Mouse (Mus musculus): ENCODE results near the gene Isy1. TPM values are rescaled to one million over a fixed set of nuclear protein-coding genes. Genes with fewer than 3 reads are reported as not detected.

The Isy1 gene
- polyA plus RNA-seq, 1 experiment from 2014 or later, result 21.4 TPM

DNA sequence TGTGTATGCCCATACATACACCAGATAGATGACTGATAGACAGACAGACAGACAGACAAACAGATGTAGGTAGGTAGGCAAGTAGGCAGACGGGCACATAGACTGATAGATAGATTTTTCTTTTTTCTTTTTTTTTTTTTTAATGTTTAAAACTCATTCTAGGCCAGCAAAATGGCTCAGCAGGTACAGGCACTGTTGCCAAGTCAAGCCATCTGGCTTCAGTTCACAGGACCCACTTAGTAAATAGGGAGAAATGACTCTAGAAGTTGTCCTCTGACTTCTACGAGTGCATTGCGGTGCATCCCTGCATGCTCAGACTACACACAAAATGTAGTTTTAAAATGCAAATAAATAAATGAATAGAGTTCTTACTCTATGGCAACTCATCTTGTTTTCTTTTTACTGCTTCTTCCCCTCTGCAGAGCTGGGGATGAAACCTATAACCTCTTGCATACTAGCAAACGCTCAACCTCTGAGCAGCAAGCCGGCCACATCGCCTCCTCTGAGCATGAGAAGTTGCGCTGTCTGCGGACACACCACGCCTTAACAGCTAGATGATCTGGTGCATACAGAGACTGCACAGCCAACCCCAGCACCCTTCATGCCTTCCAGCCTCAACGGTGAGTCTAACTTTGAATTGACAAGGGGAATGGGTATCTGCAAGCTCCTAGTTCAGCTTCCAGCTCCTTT is 44.6 kb downstream of the Isy1 start:
- H3K27ac ChIP-seq (ENCODE audit: low read length), result no peak overlapping the region
- no peak for DNase-seq (ENCODE audit: low spot score)
- H3K27me3 ChIP-seq (replicated peaks; ENCODE audit: insufficient read depth, low read length), result no peaks in the 10 kb centered on the region
- WGBS, result 94% methylated on average over 10 of the region's 10 CpGs
- no peak overlapping the region for H3K4me2 ChIP-seq (replicated peaks; ENCODE audit: low read depth, low read length)
- H3K4me3 ChIP-seq (ENCODE audit: low read depth, low read length), result no peak overlapping the region
- no peaks in the 10 kb centered on the region for H3K9me3 ChIP-seq (ENCODE audit: low read length)
- H3K9ac ChIP-seq (replicated peaks; ENCODE audit: low read depth), result no peak overlapping the region
- peaks cover 8% of the 10 kb centered on the region; the same call in 1 of the 2 replicates for H3K36me3 ChIP-seq (ENCODE audit: insufficient read depth, low read length)
- TF ChIP-seq CTCF (IDR thresholded peaks at IDR 0.05), result no peak
- TF ChIP-seq EP300 (IDR thresholded peaks at IDR 0.05), result no peak
- peaks cover 9% of the 10 kb centered on the region for H3K4me1 ChIP-seq (ENCODE audit: insufficient read depth, low read depth, low read length)
- ATAC-seq, result no peak

DNA sequence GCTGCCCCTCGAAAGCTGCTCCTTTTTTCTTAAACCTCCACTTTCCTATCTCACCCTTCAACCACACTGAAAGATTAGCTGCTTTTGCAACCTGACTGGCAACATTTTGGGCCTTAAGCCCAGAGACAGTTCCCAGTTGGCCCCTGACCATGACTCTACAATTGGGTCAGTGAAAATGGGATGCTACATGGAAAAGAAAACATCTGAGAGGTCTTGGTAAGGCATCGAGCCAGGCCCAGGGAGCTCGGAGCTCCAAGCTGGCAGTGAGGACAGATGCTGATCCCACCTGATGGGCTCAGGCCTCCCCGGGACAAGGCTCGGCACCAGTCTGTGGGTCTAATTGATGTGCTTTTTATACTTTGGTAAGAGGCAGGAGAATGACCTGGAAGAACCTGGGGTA is 46.8 kb downstream of the Isy1 start:
- H3K9me3 ChIP-seq (ENCODE audit: low read length), result no peaks in the 10 kb centered on the region
- TF ChIP-seq CTCF (IDR thresholded peaks at IDR 0.05) (no peak), EP300 (IDR thresholded peaks at IDR 0.05) (no peak)

DNA sequence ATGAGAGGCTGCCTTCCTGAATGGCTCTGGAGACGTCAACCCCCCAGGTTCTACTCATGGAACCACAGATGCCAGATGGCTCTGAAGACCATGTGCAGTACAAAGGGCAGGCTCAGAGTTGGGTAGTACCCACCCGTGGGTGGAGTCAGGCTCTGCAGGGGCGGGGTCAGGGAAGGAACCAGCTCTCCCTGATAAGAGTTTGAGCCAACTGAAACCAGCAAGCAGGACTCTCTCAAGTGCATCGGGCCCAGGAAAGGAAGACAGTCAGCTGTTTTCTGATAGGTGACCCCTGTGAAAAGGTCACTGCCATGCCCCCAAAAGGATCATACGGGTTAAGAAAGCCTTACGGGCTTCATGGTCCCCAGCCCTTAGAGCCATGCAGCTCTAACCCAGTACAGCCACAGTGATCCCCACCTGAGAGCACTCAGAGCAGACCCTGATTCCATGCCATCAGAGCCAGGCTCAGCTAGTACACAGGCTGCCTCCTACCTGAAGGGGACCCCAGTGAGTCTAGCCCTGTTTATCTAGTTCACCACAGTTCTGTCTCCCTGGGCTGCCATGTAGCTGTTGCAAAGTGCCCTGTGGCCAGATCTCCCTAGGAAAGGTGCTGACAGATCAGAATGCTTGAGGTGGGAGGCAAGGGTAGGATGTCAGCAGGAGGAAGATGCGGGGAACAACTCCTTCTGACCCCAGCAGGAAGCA is 47.7 kb downstream of the Isy1 start:
- peak; percentile 23; the same call in 1 of the 2 replicates for ATAC-seq
- peaks cover 12% of the 10 kb centered on the region for H3K4me1 ChIP-seq (ENCODE audit: insufficient read depth, low read depth, low read length)
- DNase-seq (ENCODE audit: low spot score), result peak; percentile 31

More for the DNA sequence above, 46.8 kb downstream of the Isy1 start:
- H3K4me1 ChIP-seq (ENCODE audit: insufficient read depth, low read depth, low read length), result peaks cover 12% of the 10 kb centered on the region
- H3K4me2 ChIP-seq (replicated peaks; ENCODE audit: low read depth, low read length), result no peak overlapping the region
- WGBS, result 98% methylated on average over 5 of the region's 5 CpGs
- ATAC-seq (no peak), DNase-seq (ENCODE audit: low spot score) (no peak)
- H3K9ac ChIP-seq (replicated peaks; ENCODE audit: low read depth), result no peak overlapping the region
- H3K36me3 ChIP-seq (ENCODE audit: insufficient read depth, low read length), result peaks cover 8% of the 10 kb centered on the region; the same call in 1 of the 2 replicates
- no peaks in the 10 kb centered on the region for H3K27me3 ChIP-seq (replicated peaks; ENCODE audit: insufficient read depth, low read length)
- no peak overlapping the region for H3K4me3 ChIP-seq (ENCODE audit: low read depth, low read length)
- H3K27ac ChIP-seq (ENCODE audit: low read length), result no peak overlapping the region

DNA sequence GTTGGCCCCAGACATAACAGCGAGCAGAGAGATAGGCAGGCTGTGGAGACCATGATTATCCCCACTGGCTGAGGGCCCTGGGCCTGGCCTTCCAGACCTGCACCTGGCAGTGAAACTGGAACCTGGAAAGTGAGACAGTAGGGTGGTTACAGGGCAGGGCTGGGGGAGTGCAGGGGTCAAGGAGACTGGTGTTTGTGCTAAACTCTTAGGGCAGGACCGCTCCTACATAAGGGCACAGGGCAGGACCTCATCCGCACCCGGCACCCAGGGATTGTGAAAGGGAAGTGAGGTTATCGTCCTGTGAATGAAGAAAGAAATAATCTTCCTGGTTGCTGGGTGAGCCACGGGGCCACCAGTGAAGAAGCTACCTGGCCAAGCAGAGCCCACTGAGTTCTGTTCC is 48.8 kb downstream of the Isy1 start:
- H3K36me3 ChIP-seq (ENCODE audit: insufficient read depth, low read length), result peaks cover 8% of the 10 kb centered on the region; the same call in 1 of the 2 replicates
- H3K4me2 ChIP-seq (replicated peaks; ENCODE audit: low read depth, low read length), result no peak overlapping the region
- H3K9ac ChIP-seq (replicated peaks; ENCODE audit: low read depth), result no peak overlapping the region
- H3K4me1 ChIP-seq (ENCODE audit: insufficient read depth, low read depth, low read length), result peaks cover 12% of the 10 kb centered on the region
- H3K27me3 ChIP-seq (replicated peaks; ENCODE audit: insufficient read depth, low read length), result no peaks in the 10 kb centered on the region
- H3K27ac ChIP-seq (ENCODE audit: low read length), result peak overlapping the region; percentile 51; the same call in 1 of the 2 replicates
- H3K4me3 ChIP-seq (ENCODE audit: low read depth, low read length), result no peak overlapping the region
- no peaks in the 10 kb centered on the region for H3K9me3 ChIP-seq (ENCODE audit: low read length)
- DNase-seq (ENCODE audit: low spot score) (no peak), ATAC-seq (no peak)
- TF ChIP-seq CTCF (IDR thresholded peaks at IDR 0.05), result no peak
- TF ChIP-seq EP300 (IDR thresholded peaks at IDR 0.05), result no peak
- WGBS, result 78% methylated on average over 6 of the region's 6 CpGs

More for the DNA sequence above, 47.7 kb downstream of the Isy1 start:
- TF ChIP-seq EP300 (IDR thresholded peaks at IDR 0.05), result no peak
- no peak for TF ChIP-seq CTCF (IDR thresholded peaks at IDR 0.05)
- no peaks in the 10 kb centered on the region for H3K27me3 ChIP-seq (replicated peaks; ENCODE audit: insufficient read depth, low read length)
- H3K27ac ChIP-seq (ENCODE audit: low read length), result no peak overlapping the region
- H3K36me3 ChIP-seq (ENCODE audit: insufficient read depth, low read length), result peaks cover 8% of the 10 kb centered on the region; the same call in 1 of the 2 replicates
- H3K9ac ChIP-seq (replicated peaks; ENCODE audit: low read depth), result no peak overlapping the region
- no peak overlapping the region for H3K4me2 ChIP-seq (replicated peaks; ENCODE audit: low read depth, low read length)
- 64% methylated on average over 7 of the region's 7 CpGs for WGBS
- H3K9me3 ChIP-seq (ENCODE audit: low read length), result no peaks in the 10 kb centered on the region
- H3K4me3 ChIP-seq (ENCODE audit: low read depth, low read length), result no peak overlapping the region

DNA sequence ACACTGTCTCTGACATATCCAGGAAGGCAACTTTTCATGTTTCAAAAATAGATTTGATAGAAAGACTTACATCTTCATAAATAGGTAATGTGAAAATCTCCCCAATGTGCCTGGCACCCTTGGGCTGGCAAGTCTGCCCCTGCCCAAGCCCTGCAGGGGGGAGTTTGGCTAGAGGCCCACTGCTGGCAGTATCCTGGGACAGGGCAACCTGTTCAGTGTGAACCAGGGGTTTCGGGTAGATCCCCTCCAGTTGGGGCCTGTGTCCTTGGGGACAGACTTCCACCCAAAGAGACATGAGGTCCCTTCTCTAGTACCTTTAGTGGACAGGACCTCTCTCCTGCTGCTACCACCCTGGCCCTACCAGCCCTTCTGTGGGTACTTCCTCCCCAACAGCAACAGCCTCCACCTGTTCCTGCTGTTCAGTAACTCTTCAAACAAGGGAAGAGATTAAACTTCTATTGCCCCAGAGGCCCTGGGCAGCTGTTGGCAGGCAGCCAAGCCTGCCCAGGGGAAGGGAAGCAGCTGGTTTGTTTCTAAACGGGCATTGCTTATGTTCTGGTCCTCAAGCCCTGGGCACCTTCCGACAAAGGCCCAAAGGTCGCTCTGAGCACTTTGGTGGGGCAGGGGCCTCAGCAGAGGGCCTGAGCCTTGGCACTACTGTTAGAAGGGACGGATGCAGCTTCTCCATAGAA is 49.6 kb downstream of the Isy1 start:
- DNase-seq (ENCODE audit: low spot score) (peak; percentile 77), ATAC-seq (peak; percentile 76)
- H3K9me3 ChIP-seq (ENCODE audit: low read length), result no peaks in the 10 kb centered on the region
- peaks cover 12% of the 10 kb centered on the region for H3K4me1 ChIP-seq (ENCODE audit: insufficient read depth, low read depth, low read length)
- 20% methylated on average over 5 of the region's 5 CpGs for WGBS
- peak overlapping the region; percentile 51; the same call in 1 of the 2 replicates for H3K27ac ChIP-seq (ENCODE audit: low read length)
- no peak overlapping the region for H3K4me2 ChIP-seq (replicated peaks; ENCODE audit: low read depth, low read length)
- no peak overlapping the region for H3K4me3 ChIP-seq (ENCODE audit: low read depth, low read length)
- TF ChIP-seq CTCF (IDR thresholded peaks at IDR 0.05) (no peak), EP300 (IDR thresholded peaks at IDR 0.05) (no peak)
- H3K36me3 ChIP-seq (ENCODE audit: insufficient read depth, low read length), result peaks cover 8% of the 10 kb centered on the region; the same call in 1 of the 2 replicates
- no peak overlapping the region for H3K9ac ChIP-seq (replicated peaks; ENCODE audit: low read depth)
- H3K27me3 ChIP-seq (replicated peaks; ENCODE audit: insufficient read depth, low read length), result no peaks in the 10 kb centered on the region
